In the genomic region with DNA sequence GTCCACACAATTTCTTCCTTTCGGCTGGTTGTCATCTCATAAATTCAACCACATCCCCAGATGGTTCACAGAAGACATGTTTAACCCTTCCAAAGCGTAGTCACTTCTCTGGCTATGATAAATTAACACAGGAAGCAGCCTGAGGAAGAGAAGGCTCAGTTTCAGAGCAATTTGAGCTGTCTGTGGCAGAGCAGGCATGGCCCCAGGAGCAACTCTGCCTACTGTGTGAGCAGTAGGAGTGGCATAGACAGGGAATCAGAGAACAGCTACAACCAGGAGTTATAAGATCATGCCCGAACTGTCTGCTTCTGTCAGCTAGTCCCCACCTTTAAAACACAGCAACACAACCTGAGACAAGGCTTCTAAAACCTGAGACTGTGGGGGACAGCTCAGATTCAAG, we compare ENCODE assay signal across 25 mouse cellular contexts.
DNase-seq lines count a peak whose midpoint lies in the region; ATAC-seq and TF ChIP-seq lines count a peak whose summit lies in the region.
"Had no signal": no experiment of that assay in that cellular context is flagged by ENCODE, and none has a peak within 500 bp of the region (broad histone marks: within the 10 kb centered on the region; RNA-seq: fewer than 3 reads in every experiment).

No protein-coding gene starts in this region.

- WGBS in kidney, embryonic 15.5 days = 23% methylated on average over 3 of the region's 3 CpGs
- WGBS in heart, adult 2 months = 62% methylated on average over 3 of the region's 3 CpGs

- no peak for TF ChIP-seq CTCF in heart, adult 2 months (IDR thresholded peaks at IDR 0.05)

- no peak for DNase-seq in kidney, postnatal 25 days
- DNase-seq in embryo, embryonic 10.5 days (ENCODE audit: low spot score) = peak; percentile 14
- DNase-seq in embryo, embryonic 11 days = peak; percentile 27
- DNase-seq in heart, adult 2 months = no peak
- DNase-seq in layer of hippocampus, adult 9-11 months = no peak
- DNase-seq: adrenal gland, adult 2 months; adrenal gland, postnatal 14 days; cerebellum, adult 11 months; cerebellum, adult 2 months; cerebellum, adult 9-11 months; cerebellum, postnatal 25 days; gastrocnemius, postnatal 10 days; gastrocnemius, postnatal 36 days; heart, postnatal 10 days; heart, postnatal 36 days had no signal

- ATAC-seq in kidney, embryonic 15.5 days (replicated peaks; ENCODE audit: low FRiP score) = peak; percentile 73
- ATAC-seq: CD4-positive, CD25-positive, alpha-beta regulatory T cell, adult 4 months; forebrain, embryonic 13.5 days; forebrain, embryonic 16.5 days; hindbrain, embryonic 16.5 days had no signal

- H3K4me1 ChIP-seq in kidney, embryonic 15.5 days = 0 out of 2 replicates have a peak, but pooled peaks cover 6% of the 10 kb centered on the region
- H3K4me1 ChIP-seq in heart, adult 2 months (ENCODE audit: control insufficient read depth, insufficient read depth, low read length) = no peaks in the 10 kb centered on the region
- H3K4me1 ChIP-seq: forebrain, embryonic 10.5 days; forebrain, embryonic 13.5 days; heart, embryonic 12.5 days; heart, embryonic 15.5 days; hindbrain, embryonic 10.5 days; hindbrain, embryonic 13.5 days had no signal

- no peak for TF ChIP-seq EP300 in heart, adult 2 months (IDR thresholded peaks at IDR 0.05; ENCODE audit: insufficient read depth, low read depth, low read length)

- H3K27me3 ChIP-seq in kidney, embryonic 15.5 days = no peaks in the 10 kb centered on the region
- H3K27me3 ChIP-seq in heart, adult 2 months (ENCODE audit: control insufficient read depth, insufficient read depth, low read length) = no peaks in the 10 kb centered on the region
- H3K27me3 ChIP-seq: forebrain, embryonic 13.5 days; heart, embryonic 12.5 days; heart, embryonic 15.5 days; hindbrain, embryonic 13.5 days had no signal

- H3K27ac ChIP-seq in kidney, embryonic 15.5 days = 0 out of 2 replicates have a peak overlapping the region, but pooled peaks have one; percentile 28
- no peak overlapping the region for H3K27ac ChIP-seq in heart, adult 2 months
- H3K27ac ChIP-seq: forebrain, embryonic 10.5 days; forebrain, embryonic 13.5 days; heart, embryonic 15.5 days; hindbrain, embryonic 10.5 days; hindbrain, embryonic 13.5 days had no signal

- no peaks in the 10 kb centered on the region for H3K79me2 ChIP-seq in heart, adult 2 months (replicated peaks; ENCODE audit: control insufficient read depth, insufficient read depth, low read length)

- no peak overlapping the region for H3K9ac ChIP-seq in kidney, embryonic 15.5 days
- H3K9ac ChIP-seq in heart, adult 2 months (ENCODE audit: low read depth, low read length) = no peak overlapping the region
- H3K9ac ChIP-seq: forebrain, embryonic 13.5 days; heart, embryonic 12.5 days; heart, embryonic 15.5 days; hindbrain, embryonic 13.5 days had no signal

- no peak for TF ChIP-seq POLR2A in heart, adult 2 months (IDR thresholded peaks at IDR 0.05; ENCODE audit: insufficient read depth, low read depth, low read length)

- H3K36me3 ChIP-seq in kidney, embryonic 15.5 days = no peaks in the 10 kb centered on the region
- no peaks in the 10 kb centered on the region for H3K36me3 ChIP-seq in heart, adult 2 months (ENCODE audit: control insufficient read depth, insufficient read depth, low read length)
- H3K36me3 ChIP-seq: forebrain, embryonic 10.5 days; heart, embryonic 12.5 days; heart, embryonic 15.5 days; hindbrain, embryonic 10.5 days; hindbrain, embryonic 13.5 days had no signal

- no peak overlapping the region for H3K4me3 ChIP-seq in kidney, embryonic 15.5 days (replicated peaks)
- no peak overlapping the region for H3K4me3 ChIP-seq in heart, adult 2 months
- H3K4me3 ChIP-seq: forebrain, embryonic 10.5 days; forebrain, embryonic 13.5 days; heart, embryonic 12.5 days; heart, embryonic 15.5 days; hindbrain, embryonic 10.5 days; hindbrain, embryonic 13.5 days had no signal

- H3K9me3 ChIP-seq in kidney, embryonic 15.5 days (replicated peaks) = no peaks in the 10 kb centered on the region
- H3K9me3 ChIP-seq: forebrain, embryonic 10.5 days; forebrain, embryonic 13.5 days; heart, embryonic 12.5 days; heart, embryonic 15.5 days; hindbrain, embryonic 10.5 days; hindbrain, embryonic 13.5 days had no signal

- intact Hi-C loops in heart, adult 2 months (cut with DNase I) = loop anchor here (5.0 kb wide), 1 partner anchor 661 kb away; no protein-coding TSS in a partner anchor

- no peak overlapping the region for H3K4me2 ChIP-seq in kidney, embryonic 15.5 days
- H3K4me2 ChIP-seq: forebrain, embryonic 13.5 days; heart, embryonic 12.5 days; heart, embryonic 15.5 days; hindbrain, embryonic 13.5 days had no signal

Comparison
In these comparisons a context has a peak if more than half of its experiments do, and no peak if none do; other contexts are left out.
1. DNase-seq: peak in embryo, embryonic 10.5 days (single experiment) and embryo, embryonic 11 days (single experiment); none in kidney, postnatal 25 days (0 of 2), heart, adult 2 months (0 of 2) and layer of hippocampus, adult 9-11 months (single experiment).